Mouse (Mus musculus) mesoderm, embryonic 11.5 days (tissue): ENCODE data around the gene Hexdc.
A peak's percentile ranks its signal among the peaks of the same experiment; 100 is the strongest.

ENCODE experiments used
- DNase-seq: peaks from one replicate; pipeline ENCODE4 v3.0.0-alpha.2; 2012; ENCODE audit warnings: low read depth, low spot score

Gene Hexdc

GRCm38 (mm10) chr11:121204161-121205006 lies at the start of gene Hexdc, which contains the start of gene Ogfod3:
Gene Hexdc, plus strand, starts transcription at chr11:121204433.
Gene Ogfod3, minus strand, starts transcription at chr11:121204711.
- peak; percentile 98 for DNase-seq

DNA sequence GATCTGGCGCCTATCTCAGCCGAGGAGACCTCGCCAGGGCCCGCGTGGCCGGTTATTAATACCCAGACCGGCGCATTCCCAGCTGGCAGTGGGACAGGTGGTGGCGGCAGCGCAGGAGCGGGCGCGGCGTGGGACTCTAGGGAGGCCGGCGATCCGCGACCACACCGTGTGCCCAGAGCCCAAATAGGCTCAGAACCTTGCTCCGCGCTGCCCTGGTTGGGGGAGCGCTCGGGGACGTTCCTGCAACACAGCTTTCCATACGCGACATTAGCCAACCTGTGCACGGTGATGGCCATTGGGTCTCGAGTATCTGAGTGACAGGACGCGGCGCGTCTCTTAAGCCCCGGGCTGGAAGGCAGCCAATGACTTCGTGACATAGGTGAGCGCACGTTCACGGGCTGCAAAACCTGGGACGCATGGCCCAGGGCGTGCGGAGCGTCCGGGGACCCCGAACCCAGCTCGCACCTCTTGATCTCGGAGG lies 47.8 kb upstream of the Hexdc start:
- no peak for DNase-seq

- no peak for DNase-seq
Measured at GRCm38 (mm10) chr11:121159971-121160370, 44.3 kb upstream of the Hexdc start, which contains the start of gene Uts2r. Gene Uts2r, plus strand, starts transcription at chr11:121160271.

DNA sequence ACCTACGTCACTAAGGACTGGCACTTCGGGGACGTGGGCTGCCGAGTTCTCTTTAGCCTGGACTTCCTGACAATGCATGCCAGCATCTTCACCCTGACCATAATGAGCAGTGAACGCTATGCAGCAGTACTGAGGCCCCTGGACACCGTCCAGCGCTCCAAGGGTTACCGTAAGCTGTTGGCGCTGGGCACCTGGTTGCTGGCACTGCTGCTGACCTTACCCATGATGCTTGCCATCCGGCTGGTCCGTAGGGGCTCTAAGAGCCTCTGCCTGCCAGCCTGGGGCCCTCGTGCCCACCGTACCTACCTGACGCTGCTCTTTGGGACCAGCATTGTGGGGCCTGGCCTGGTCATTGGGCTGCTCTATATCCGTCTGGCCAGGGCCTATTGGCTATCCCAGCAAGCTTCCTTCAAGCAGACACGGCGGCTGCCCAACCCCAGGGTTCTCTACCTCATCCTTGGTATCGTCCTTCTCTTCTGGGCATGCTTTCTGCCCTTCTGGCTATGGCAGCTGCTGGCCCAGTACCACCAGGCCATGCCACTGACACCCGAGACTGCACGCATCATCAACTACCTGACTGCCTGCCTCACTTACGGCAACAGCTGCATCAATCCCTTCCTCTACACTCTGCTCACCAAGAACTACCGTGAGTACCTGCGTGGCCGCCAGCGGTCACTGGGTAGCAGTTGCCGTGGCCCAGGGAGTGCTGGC lies 43.4 kb upstream of the Hexdc start:
- DNase-seq, result no peak

DNA sequence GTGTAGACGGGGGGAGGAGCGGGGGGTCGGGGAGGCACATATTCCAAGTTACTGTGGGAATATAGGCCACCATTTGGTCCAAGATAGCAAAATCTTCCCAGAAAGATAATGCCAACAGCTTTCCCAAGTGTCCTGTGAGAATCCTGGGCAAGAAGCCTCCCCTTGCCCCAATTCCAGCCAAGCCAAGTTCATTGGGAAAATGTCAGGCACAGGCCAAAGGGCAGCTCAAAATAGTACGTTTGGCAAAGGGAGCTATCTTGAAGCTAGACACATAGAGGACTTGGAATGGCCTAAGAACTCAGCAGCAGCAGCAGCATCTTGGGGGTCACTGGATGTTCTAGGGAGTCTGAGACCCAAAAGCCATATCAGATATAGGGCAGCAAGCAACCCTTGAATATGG lies 40.5 kb upstream of the Hexdc start:
- no peak for DNase-seq

GRCm38 (mm10) chr11:121173203-121173602 lies 31.0 kb upstream of the Hexdc start:
- DNase-seq, result no peak

DNA sequence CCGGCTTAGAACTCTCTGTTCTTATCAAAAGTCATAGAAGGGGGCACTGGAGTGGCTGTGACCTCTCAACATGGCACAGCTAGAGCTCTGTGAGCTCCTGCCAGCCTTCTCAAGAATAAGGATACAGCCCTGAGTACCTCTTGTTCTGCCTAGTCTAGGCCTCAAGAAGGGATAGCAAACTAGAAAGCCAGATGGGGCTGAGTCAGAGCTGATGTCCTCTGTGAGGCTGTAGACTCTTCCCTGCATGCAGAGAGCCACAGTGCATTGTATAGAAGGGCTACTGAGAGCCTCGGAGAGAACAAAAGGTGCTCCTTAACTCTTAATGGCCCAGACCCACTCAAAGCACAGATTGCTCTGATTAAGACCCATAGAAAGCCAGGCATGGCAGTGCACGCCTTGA lies 30.0 kb upstream of the Hexdc start:
- no peak for DNase-seq

DNA sequence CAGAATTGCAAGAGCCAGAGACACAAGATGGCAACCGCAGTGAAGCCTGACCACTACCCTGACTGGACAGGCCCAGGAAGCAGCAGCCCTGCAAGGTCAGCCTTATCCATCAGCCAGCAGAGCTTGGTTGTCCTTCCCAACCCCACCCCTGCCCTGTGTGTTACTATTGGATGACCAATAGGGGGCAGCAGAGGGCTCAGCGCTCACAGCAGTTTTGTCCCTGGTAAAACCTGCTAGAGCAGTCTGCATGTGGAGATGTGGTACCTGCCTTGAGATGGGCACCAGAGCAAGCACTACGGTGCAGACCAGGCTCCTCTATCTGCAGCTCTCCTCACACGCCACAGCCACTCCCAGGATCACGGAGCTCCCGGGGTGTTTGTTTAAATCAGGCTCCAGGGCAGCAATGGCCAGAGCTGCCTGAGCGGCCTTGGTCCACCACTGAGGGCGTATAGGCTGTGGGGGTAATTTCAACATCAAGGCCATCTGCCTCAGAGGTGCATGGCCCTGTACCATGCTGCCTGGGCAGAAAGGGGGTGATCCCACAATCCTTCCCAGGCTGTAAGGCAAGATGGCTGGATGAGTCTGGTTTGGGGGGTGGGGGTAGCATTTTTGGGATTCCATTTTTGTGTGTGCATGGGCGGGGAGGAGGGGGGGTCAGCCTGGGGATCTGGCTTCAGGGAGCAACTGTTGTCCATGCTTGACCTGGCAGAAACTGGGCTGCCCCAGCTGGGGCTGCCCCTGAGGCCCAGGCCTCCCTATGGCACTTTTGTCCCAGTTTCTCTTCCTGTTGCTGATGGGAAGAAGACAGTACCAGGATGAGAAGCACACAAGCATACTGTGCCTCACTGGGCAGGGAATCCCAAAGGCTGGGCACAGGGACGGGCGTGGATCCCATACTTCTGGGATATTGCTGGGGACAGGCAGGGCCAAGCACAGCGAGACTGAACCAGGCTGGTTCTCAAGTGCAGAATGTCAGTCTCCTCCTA lies 27.7 kb upstream of the Hexdc start:
- peak; percentile 66 for DNase-seq

DNA sequence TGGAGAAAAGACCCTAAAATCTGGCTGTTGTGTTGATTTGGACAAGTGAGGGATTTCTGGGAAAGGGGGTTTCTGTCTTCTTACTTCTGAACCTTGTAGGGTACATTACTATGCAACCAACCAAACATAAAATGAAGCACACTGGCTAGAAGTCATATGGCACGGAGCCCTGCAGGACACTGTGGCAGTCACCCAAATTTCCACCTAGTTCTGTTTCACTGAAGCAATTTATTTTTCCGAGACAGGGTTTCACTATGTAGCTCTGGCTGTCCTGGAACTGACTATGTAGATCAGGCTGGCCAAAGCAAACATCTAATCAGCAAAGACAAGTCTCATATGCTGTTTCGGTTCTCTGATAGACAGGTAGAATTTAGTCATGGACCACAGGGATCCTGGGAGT lies 14.6 kb upstream of the Hexdc start:
- DNase-seq, result no peak

- DNase-seq, result no peak
Measured at GRCm38 (mm10) chr11:121192742-121193141, 11.5 kb upstream of the Hexdc start.

DNA sequence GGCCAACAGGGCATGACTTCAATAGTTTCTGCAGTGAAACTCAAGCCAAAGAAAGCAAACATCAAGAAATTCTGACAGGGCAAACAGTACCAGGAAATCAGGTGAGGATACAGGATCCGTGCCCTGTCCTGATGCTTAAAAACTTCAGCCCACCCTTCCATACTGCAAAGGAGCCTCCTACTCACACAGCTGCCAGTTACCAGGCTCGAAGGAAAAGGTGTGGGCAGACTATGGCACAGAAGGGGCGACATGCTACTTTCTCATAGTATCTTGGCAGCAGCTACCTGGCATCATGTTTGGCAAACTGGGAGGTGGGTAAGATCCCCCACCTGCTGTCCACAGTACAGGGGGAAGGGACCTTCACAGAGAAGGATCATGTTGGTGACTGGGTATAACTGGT lies 10.8 kb upstream of the Hexdc start:
- no peak for DNase-seq

DNA sequence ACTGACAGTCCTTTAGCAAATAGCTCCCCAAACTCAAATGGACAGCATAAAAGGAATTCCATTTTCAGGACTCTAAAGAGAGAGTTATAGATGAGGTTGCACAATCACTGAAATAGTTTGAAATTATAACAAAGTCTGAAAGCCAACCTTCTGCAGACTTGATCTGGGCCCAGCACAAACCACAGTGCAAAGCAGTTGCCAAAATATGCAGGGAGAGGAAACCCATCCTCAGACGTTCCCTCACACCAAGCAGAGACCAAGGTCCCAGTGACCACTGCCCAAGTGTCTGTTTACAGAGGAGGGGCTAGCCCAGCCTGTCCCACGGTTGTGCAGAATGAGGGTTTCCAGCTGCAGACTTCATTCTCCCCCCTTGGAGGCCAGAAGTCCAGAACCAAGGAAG lies 5.6 kb upstream of the Hexdc start:
- no peak for DNase-seq

DNA sequence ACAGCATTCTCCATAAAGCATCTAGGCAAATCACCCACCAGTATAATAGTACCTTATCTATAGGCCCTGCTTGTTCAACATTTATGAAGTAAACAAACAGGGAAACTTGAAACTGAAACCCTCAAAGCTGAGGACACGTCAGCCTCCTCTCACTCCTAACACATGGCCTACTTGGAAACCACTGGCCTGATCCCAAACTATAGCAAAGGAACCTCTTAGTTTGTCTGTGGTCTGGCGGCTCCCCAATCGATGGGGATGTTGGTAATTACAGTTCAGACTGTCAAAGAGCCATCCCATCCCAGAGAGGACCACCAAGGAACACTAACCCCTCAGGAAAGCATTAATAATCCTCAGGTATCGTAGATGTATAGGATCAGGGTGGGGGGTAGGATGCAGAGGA lies 4.4 kb upstream of the Hexdc start:
- no peak for DNase-seq

- no peak for DNase-seq
Measured at GRCm38 (mm10) chr11:121200781-121201180, 3.5 kb upstream of the Hexdc start.

DNA sequence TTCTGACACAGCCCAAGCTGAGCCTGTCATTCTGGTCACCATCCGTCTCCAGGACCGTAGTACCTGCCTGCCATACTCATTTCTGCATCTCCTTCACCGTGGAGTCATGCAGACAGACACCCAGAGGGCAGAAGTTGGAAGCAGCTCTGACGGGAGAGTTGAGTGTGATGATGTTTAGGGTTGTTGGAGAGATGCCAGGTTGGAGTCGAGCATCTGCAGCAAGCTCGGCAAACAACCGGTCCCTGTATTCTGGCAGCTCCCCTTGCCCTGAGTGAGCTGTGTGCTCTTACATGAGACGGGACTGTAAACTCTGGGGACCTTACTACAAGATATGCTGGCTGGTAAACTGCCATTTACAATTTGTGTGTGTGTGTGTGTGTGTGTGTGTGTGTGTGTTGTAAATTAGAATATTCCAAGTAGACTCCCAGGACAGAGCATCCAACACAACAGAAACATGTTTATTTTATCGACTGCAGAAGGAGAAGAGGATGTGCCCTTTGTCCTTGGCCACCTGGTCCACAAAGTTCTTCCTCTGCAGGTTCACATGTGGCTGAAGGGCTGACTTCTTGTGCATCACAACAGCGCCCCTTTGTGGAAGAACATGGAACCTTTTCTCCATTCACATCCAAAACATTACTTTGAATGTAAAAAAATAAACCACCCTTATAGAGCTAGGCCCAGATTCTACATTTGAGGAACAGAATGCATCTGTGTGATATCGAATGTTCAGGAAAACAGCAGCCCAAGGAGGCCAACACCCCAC lies 2.6 kb upstream of the Hexdc start:
- peak; percentile 34 for DNase-seq

DNA sequence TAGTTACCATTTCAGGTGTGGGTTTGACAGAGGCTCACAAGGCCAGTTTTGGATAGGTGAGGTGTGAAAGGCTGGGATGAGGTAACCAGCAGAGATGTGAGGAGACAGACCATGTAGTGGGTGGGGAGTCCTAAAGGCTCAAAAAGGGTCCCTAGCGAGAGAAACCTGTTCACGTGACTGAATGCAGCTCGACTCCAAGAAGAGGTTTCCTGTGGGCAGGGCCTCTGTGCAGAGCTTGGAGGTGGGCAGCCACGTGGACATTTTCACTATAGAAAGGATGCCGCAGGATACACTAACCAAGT lies 423 bp upstream of the Hexdc start:
- DNase-seq, result no peak

DNA sequence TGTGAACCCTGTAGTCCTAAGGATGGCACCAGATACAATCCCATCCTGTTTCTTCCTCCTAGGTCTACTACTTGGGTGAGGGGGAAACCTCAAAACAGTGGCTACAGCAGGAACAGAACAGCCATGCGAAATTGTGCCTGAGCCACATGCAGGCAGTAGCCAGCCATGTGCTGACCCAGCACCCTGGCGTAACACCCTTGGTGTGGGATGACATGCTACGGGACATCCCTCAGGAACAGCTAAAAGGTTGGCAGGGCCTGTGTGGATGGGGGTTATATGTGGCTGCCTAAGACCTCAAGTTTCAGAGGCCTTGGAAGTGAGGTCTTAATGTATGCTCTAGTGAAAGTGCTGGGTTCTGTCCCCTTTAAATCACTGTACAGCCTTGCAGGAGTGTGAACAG lies 12.6 kb downstream of the Hexdc start:
- DNase-seq, result no peak

DNA sequence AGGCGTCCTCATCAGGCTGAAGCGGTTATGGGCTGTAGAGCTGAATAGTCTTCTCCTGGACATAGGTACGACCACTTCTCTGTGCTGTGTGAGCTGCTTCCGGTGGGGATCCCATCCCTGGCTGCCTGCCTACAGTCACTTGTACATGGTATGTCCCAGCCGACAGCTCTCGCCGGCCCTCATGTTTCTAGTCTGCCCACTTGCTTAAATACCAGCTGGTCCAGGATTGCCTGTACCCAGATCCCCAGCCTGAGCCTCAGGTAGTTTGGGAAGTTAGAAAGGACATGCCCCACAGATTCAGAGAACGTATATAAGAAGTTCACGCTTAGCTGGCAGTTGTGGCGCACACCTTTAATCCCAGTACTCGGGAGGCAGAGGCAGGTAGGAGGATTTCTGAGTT lies 15.5 kb downstream of the Hexdc start:
- no peak for DNase-seq

GRCm38 (mm10) chr11:121220771-121221170 lies 16.5 kb downstream of the Hexdc start:
- DNase-seq, result no peak

DNA sequence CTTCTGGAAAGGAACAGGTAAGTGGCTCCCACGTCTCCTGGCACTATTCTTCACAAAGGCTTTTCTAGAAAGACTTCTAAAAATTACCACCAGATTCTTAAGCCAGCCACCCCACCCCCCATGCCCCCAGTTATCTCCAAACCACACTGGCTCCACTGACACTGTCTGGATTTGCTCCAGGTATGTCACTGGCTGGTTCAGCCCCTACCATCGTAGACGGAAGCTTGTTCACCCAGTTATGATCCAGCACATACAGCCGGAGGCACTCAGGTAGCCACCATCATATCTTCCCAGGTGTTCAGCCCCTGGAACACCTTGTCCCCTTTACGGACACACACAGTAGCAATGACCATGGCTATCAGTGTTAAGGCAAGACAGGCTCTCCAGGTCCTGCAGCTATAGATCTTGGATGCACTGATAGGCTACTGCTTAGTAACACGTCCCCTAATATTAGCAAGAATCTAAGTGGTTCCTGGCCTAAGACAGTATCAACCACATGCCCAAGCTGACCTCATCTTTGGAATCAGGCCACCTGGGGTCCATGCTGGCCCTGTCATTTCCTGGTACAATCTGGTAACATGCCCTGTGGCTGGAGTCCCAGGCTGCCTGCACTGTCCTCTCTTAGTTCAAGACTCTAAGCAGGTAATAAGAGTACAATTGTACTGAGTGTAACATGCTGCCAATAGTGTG lies 17.2 kb downstream of the Hexdc start:
- DNase-seq, result no peak
